Mouse (Mus musculus) thymus, adult 2 months (tissue): ENCODE results near the gene Map7d1. TPM values are rescaled to one million over a fixed set of nuclear protein-coding genes. Genes with fewer than 3 reads are reported as not detected.
A peak's percentile ranks its signal among the peaks of the same experiment; 100 is the strongest.

Experiments used
- DNase-seq: peaks from one replicate; pipeline ENCODE4 v3.0.0; 2021
- H3K27ac ChIP-seq: fragments of 200-500 bp; 2 replicates; pipeline ENCODE4 v1.5.1; 2012; ENCODE audit warnings: low read length, control low read depth; ENCODE audit not compliant: control insufficient read depth, insufficient read depth
- H3K27me3 ChIP-seq: fragments of 200-500 bp; 2 replicates; pipeline ENCODE4 v1.6.1; 2012; ENCODE audit warnings: mild to moderate bottlenecking, low read length, moderate library complexity, mixed read lengths; ENCODE audit not compliant: control insufficient read depth, insufficient read depth
- H3K36me3 ChIP-seq: fragments of 200-500 bp; 2 replicates; pipeline ENCODE4 v1.6.1; 2012; ENCODE audit warnings: mild to moderate bottlenecking, low read length, moderate library complexity; ENCODE audit not compliant: control insufficient read depth, insufficient read depth
- H3K4me1 ChIP-seq: fragments of 200-500 bp; replicated peaks from 2 replicates; pipeline ENCODE4 v1.6.1; 2012; ENCODE audit warnings: low read length; ENCODE audit not compliant: control insufficient read depth, insufficient read depth
- H3K4me3 ChIP-seq: fragments of 200-500 bp; 2 replicates; pipeline ENCODE4 v1.5.1; 2012; ENCODE audit warnings: mild to moderate bottlenecking, low read length, control low read depth, moderate library complexity; ENCODE audit not compliant: control insufficient read depth, insufficient read depth
- CTCF ChIP-seq: fragments of 200-500 bp; IDR thresholded peaks from 2 replicates; pipeline ENCODE4 v1.5.1; 2012; ENCODE audit warnings: mild to moderate bottlenecking, control low read depth, low read length, moderate library complexity, borderline replicate concordance; ENCODE audit not compliant: control insufficient read depth, poor library complexity, insufficient read depth; ENCODE audit errors: extremely low read depth
- POLR2A ChIP-seq: fragments of 200-500 bp; IDR thresholded peaks from 2 replicates; pipeline ENCODE4 v1.6.1; 2012; ENCODE audit warnings: mild to moderate bottlenecking, low read length, control low read depth, moderate library complexity; ENCODE audit not compliant: control insufficient read depth, poor library complexity, insufficient read depth; ENCODE audit errors: extremely low read depth
- WGBS: fragments of 180-500 bp; shearing (Covaris S2); methylation state at CpG from one replicate; pipeline ENCODE4 v1.1.7; 2018; 5-methylcytosine and 5-hydroxymethylcytosine counted together
- polyA plus RNA-seq: library from polyadenylated mRNA; depleted of rRNA; stranded (reverse); fragments of >200 nt; gene quantifications from 2 replicates; pipeline ENCODE4 v1.2.3, GENCODE M21; 2012

Gene Map7d1
- polyA plus RNA-seq, 1 experiment: 74.6 TPM

DNA sequence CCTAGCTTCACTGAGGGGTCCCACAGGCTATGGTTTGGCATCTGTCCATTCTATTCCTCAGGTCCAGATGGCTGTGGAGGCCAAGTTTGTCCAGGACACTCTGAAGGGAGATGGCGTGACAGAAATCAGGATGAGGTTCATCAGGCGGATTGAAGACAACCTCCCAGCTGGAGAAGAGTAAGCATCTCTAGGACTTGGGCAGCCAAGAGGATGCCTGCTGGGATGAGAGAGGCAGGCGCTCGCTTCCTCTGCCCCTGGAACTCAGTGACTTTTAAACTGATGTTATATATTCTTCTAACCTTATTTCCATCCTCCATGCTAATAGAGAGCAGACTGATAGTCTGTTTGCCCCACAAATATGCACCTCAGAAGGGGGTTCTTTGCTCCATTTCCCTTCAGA lies 18.9 kb upstream of the Map7d1 start:
- no peak for DNase-seq
- TF ChIP-seq CTCF: no peak
- no peak for TF ChIP-seq POLR2A
- no peak overlapping the region for H3K4me3 ChIP-seq
- peaks cover 20% of the 10 kb centered on the region; the same call in 1 of the 2 replicates for H3K36me3 ChIP-seq
- H3K27me3 ChIP-seq: no peaks in the 10 kb centered on the region
- H3K4me1 ChIP-seq: peaks cover 4% of the 10 kb centered on the region; the same call in 1 of the 2 replicates
- H3K27ac ChIP-seq: no peak overlapping the region
- 99% methylated on average over 4 of the region's 4 CpGs for WGBS

DNA sequence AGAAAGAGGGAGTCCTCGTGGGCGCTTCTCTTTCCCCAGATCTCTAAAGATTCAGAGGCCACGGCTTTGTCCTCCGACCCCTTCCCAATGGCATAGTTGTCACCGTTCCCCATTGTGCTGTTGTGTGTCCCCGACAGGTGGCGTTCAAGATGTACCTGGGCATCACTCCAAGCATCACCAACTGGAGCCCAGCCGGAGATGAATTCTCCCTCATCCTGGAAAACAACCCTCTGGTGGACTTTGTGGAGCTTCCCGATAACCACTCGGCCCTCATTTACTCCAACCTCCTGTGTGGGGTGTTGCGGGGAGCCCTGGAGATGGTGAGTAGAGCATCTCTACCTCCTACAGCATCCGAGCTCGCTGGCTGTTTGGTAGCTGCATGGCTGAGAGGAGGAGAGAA lies 17.6 kb upstream of the Map7d1 start:
- Histone ChIP-seq H3K4me3 (no peak overlapping the region), H3K36me3 (peaks cover 20% of the 10 kb centered on the region; the same call in 1 of the 2 replicates), H3K27me3 (no peaks in the 10 kb centered on the region), H3K27ac (no peak overlapping the region), H3K4me1 (peaks cover 4% of the 10 kb centered on the region; the same call in 1 of the 2 replicates)
- no peak for DNase-seq
- TF ChIP-seq CTCF (no peak), POLR2A (no peak)
- WGBS: 97% methylated on average over 13 of the region's 13 CpGs

DNA sequence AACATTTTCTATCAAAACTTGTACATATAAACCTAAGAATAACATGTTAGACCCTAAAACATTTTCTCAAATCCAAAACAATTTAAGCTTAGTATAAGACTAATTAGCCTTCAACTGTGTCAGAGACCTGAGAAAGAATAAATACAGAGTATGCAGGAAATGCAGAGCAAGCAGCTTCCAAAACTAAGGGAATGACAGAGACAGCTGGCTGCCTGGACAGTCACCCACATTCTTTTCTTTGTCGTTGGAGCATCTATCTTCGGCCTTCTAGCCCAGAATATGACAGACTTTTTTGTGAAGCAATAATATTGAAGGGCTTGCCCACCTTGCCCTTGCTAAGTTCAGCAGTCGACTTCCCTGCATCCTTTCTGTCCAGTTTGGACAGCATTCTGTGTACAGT lies 13.1 kb upstream of the Map7d1 start:
- Histone ChIP-seq H3K4me1 (no peaks in the 10 kb centered on the region), H3K4me3 (no peak overlapping the region), H3K27me3 (no peaks in the 10 kb centered on the region), H3K36me3 (peaks cover 10% of the 10 kb centered on the region; the same call in 1 of the 2 replicates), H3K27ac (no peak overlapping the region)
- TF ChIP-seq POLR2A: no peak
- no peak for TF ChIP-seq CTCF
- 86% methylated on average over 3 of the region's 3 CpGs for WGBS
- no peak for DNase-seq

DNA sequence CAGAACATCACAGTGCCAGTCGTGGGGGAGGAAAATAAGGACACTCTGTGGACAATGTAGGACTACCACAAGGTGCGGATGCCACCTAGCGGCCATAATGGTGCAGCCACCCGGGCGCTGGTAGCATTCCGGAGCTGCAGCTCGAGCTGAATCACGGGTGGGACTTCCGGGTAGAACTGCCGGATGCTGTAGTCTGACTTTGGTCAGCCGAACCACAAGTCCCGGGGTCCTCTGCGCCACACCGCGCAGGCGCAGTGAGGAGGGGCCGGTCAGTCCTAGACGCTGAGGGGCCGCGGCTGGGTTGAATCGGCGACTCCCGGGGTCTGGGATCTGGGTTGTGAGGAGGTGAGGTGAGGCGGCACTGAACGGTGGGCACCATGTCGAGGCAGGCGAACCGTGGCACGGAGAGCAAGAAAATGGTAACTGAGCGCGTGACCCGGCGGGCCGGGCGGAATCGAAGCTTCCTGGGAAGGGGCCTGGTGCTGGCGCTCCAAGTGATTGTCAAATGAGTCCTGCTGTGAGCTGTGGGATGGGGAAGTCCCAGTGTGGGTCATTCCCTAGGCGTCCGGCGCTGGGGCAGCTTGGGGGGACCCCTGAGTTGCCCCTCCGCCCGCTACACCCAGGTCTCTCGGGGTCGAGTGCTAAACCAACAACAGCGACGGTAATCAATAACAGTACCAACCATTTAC lies 6.1 kb upstream of the Map7d1 start, which contains the start of gene Trappc3:
Gene Trappc3 (plus strand): TSS at position 207 of the 689 bp plus-strand sequence.
- H3K36me3 ChIP-seq: no peaks in the 10 kb centered on the region
- peak; percentile 96 for TF ChIP-seq CTCF
- peak; percentile 43; the same call in 1 of the 2 replicates for TF ChIP-seq POLR2A
- under 1% methylated on average over 46 of the region's 46 CpGs for WGBS
- peaks cover 33% of the 10 kb centered on the region for H3K4me1 ChIP-seq
- no peaks in the 10 kb centered on the region for H3K27me3 ChIP-seq
- DNase-seq: peak; percentile 99
- peak within 1 kb of the TSS; percentile 71 for H3K4me3 ChIP-seq
- peak within 1 kb of the TSS; percentile 38; the same call in 1 of the 2 replicates for H3K27ac ChIP-seq

DNA sequence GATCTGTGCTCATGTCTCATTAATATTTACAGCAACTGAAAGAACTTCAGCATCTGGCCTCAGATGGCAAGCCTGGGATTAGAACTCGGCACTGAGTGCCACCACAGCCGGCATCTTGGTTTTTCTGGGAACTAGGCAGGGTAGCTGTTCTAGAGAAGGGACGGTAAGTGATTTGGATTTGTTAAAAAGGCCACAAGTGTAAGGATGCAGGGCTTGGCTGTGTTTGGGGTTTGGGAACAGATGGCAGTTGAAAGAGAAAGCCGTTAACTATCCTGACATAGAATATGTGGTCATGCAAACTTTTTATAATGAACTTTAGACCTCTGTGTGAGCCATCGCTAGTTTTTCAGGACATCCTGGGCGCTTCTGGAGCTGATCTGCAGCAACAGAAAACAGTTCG lies 5.5 kb upstream of the Map7d1 start:
- DNase-seq: no peak
- H3K4me1 ChIP-seq: peaks cover 38% of the 10 kb centered on the region
- no peak overlapping the region for H3K27ac ChIP-seq
- H3K27me3 ChIP-seq: no peaks in the 10 kb centered on the region
- TF ChIP-seq CTCF: no peak
- no peak for TF ChIP-seq POLR2A
- H3K36me3 ChIP-seq: no peaks in the 10 kb centered on the region
- WGBS: 32% methylated on average over 7 of the region's 7 CpGs
- no peak overlapping the region for H3K4me3 ChIP-seq

DNA sequence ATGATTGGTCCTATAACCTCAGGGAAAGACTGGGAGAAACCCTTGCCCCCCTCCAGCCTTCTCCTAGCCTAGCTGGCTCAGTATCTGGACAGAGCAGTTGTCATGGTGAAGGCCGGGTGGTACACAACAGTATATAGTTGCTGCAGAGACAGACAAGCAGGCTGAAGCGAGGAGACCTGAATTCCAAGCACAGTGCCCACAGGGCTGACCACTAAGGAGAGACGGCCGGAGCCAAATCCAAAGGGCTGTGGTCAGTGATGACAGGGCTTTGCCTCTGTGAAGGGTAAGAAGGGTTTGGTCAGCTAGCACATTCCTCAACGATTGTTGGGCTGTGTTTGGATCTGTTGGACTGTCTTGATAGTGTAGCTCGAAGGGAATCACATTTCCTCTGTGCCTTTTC lies 5.1 kb upstream of the Map7d1 start:
- Histone ChIP-seq H3K27me3 (no peaks in the 10 kb centered on the region), H3K4me3 (no peak overlapping the region), H3K27ac (peak overlapping the region; percentile 38; the same call in 1 of the 2 replicates), H3K4me1 (peaks cover 38% of the 10 kb centered on the region), H3K36me3 (no peaks in the 10 kb centered on the region)
- DNase-seq: no peak
- TF ChIP-seq CTCF: no peak
- WGBS: 77% methylated on average over 6 of the region's 6 CpGs

DNA sequence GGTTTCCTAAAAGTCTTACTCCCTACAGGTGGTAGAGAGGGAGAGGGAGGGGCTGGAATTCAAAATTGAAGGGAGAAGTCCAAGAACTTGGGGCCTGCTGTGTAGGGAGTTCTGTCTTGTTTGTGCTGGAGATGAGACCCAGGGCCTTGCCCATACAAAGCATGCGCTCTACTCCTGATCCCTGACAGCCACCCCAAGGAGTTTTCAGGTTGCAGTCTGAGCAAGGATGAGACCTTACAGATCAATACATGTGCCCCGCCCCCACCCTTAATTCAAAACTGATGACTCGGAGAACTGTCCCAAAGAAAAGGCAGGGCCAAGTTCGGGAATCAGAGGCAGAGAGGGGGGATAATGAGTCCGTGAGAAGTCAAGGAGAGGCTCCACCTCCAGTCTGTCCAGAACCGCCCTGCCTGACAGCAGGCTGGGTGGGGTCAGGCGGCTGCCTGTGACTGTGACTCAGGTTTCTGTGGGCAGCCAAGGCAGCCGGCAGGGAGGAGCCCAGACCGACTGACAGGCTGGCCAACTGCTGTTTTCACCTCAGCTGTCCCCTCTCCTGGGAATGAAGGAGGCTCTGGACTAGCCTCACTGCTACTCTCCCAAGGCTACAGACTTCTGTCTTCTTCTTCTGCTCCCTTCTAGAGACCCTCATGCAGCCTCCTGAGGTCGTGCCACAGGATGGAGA lies 4.5 kb upstream of the Map7d1 start:
- H3K4me3 ChIP-seq: no peak overlapping the region
- no peaks in the 10 kb centered on the region for H3K27me3 ChIP-seq
- WGBS: 21% methylated on average over 10 of the region's 10 CpGs

More for the DNA sequence above, 4.5 kb upstream of the Map7d1 start:
- TF ChIP-seq POLR2A (no peak), CTCF (no peak)
- no peaks in the 10 kb centered on the region for H3K36me3 ChIP-seq
- peaks cover 38% of the 10 kb centered on the region for H3K4me1 ChIP-seq
- DNase-seq: peak; percentile 18
- H3K27ac ChIP-seq: peak overlapping the region; percentile 38; the same call in 1 of the 2 replicates
